Mouse (Mus musculus): ENCODE results near the gene Pprc1.

Pprc1 gene

GRCm38 (mm10) chr19:46044271-46044992, at the start of gene Pprc1:
Gene Pprc1 (plus strand): TSS chr19:46044886.
- in situ Hi-C loops (cut with MboI; ENCODE audit: low pct_unique_long_range_greater_than_20kb in 1 of 2, low sequenced_read_pairs in 2 of 2, unreplicated experiment in 1 of 2), result no loop called here

GRCm38 (mm10) chr19:45997365-45997764, 47.3 kb upstream of the Pprc1 start:
- in situ Hi-C loops (cut with MboI; ENCODE audit: low pct_unique_long_range_greater_than_20kb in 1 of 2, low sequenced_read_pairs in 2 of 2, unreplicated experiment in 1 of 2), result no loop called here

DNA sequence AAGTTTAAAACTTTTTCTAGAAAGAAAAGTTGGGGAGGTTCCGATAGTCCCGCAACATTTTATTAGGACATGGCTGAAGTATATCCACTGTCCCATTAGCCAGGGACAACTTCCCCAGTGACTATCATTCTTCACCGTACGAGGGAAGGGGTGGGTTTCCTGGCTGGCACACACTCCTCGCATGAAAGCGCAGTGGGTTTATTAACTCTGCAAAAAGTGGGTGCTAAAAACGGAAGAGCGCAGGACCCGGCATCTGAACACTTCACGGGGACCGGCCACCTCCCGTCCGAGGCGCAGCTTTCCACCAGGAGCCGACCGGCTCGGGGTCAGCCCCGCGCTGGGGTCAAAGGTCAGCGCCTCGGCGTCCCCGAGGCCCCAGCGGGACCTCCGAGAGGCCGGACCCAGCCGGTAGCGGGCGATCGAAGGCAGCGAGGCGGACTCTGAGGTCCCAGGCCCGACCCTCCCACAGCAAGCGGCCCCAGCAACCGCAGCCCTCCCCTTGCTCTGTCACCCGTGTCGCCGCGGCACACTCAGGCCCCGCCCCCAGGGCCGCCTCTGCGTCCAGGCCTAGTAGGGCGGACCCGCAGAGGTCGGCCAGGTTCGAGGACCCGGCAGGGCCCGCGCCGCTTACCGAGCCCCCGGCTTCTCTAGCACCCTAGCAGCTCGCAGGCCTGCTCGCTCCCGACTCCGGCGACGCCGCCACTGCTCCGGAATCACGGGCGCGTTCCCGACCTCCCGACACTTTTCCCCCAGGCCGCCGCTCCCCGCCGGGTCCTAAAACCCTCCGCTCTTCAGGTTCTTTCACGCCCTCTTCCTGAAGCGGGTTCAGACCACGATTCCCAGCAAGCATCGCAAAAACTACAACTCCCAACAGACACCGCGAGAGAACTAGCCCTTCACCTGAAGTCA, 46.6 kb upstream of the Pprc1 start, which contains the start of gene Armh3:
Gene Armh3, minus strand, starts transcription at position 704 of the 909 bp plus-strand sequence.
- in situ Hi-C loops (cut with MboI; ENCODE audit: low pct_unique_long_range_greater_than_20kb in 1 of 2, low sequenced_read_pairs in 2 of 2, unreplicated experiment in 1 of 2), result no loop called here

DNA sequence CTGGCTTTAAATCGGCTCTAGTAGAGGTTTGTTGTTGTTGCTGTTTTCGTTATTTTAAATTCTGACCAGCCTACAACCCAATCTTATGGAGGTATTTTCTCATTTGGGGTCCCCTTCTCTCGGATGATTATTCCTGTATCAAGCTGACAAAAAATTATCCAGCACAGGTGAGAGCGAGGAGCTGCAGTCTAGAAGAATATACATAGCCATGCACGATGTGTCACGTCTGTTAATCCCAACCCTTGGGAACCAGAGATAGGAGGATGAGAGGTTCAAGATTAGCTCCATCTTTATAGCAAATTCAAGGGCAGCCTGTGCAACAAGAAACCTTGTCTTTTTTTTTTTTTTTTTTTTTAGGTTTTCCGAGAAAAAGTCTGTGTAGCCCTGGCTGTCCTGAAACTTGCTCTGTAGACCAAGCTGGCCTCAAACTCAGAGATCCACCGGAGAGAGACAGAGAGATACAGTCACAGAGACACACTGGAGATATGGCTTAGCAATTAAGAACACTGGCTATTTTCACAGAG, 45.9 kb upstream of the Pprc1 start:
- in situ Hi-C loops (cut with MboI; ENCODE audit: low pct_unique_long_range_greater_than_20kb in 1 of 2, low sequenced_read_pairs in 2 of 2, unreplicated experiment in 1 of 2), result no loop called here

DNA sequence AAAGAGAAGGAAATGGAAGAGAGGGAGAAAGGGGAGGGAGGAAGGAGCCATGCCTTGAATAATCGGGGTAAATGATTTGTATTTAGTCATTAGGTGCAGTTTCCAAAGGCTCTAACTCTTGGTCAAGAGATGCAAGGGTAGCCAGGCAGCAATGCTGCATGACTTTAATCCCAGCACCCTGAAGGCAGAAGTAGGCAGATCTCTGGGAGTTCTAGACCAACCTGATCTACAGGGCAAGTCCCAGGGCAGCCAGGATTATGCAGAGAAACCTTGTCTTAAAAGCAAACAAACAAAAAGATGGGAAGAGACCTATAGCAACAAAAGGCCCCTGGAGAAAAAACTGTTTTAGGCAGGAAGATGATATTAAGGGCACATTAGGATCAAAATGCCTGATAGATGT, 45.3 kb upstream of the Pprc1 start:
- in situ Hi-C loops (cut with MboI; ENCODE audit: low pct_unique_long_range_greater_than_20kb in 1 of 2, low sequenced_read_pairs in 2 of 2, unreplicated experiment in 1 of 2), result no loop called here

DNA sequence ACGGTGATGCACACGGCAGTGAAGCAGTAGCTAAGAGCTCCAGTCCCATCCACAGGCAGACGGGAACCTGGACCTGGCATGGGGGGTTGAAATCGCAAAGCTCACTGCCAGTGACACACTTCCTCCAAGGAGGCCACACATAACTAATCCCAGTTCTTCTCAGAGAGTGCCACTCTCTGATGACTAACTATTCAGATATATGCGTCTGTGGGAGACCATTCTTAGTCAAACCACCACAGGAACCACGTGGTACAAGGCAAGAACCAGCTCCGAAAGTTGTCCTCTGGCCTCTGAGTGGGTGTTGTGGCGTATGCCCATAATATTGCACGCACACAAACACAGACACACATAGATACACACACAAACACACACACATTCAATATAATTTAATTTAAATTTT, 42.4 kb upstream of the Pprc1 start:
- in situ Hi-C loops (cut with MboI; ENCODE audit: low pct_unique_long_range_greater_than_20kb in 1 of 2, low sequenced_read_pairs in 2 of 2, unreplicated experiment in 1 of 2), result loop anchor here in 1 of 2 experiments (10.0 kb wide), 1 partner anchor 187 kb away; the partner anchor contains the start of gene Kcnip2

GRCm38 (mm10) chr19:46003371-46004226, 41.1 kb upstream of the Pprc1 start, which contains the start of gene Hps6:
Gene Hps6 (plus strand): TSS chr19:46003508.
- in situ Hi-C loops (cut with MboI; ENCODE audit: low pct_unique_long_range_greater_than_20kb in 1 of 2, low sequenced_read_pairs in 2 of 2, unreplicated experiment in 1 of 2), result loop anchor here in 1 of 2 experiments (10.0 kb wide), 1 partner anchor 189 kb away; the partner anchor contains the start of gene Kcnip2

GRCm38 (mm10) chr19:46004814-46005466, 39.7 kb upstream of the Pprc1 start:
- in situ Hi-C loops (cut with MboI; ENCODE audit: low pct_unique_long_range_greater_than_20kb in 1 of 2, low sequenced_read_pairs in 2 of 2, unreplicated experiment in 1 of 2), result loop anchor here in 1 of 2 experiments (10.0 kb wide), 1 partner anchor 190 kb away; the partner anchor contains the start of gene Kcnip2

DNA sequence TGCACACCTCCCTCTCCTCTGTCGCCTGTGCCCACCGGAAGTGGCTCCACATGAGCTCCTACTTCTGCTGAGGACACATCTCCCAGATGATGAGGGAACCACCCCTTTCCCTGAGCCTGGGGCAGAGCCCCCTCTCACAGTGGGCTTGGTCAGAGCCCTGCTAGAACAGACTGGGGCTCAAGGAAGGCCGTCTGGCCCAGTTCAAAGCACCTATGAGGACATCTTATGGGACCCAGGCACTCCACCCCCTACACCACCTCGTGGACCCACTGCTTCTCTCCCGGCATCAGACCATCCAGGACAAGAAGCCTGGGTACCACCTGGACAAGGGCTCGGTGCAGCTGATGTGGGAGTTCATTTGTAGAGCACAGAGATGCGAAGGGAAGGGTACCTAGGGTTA, 39.0 kb upstream of the Pprc1 start:
- in situ Hi-C loops (cut with MboI; ENCODE audit: low pct_unique_long_range_greater_than_20kb in 1 of 2, low sequenced_read_pairs in 2 of 2, unreplicated experiment in 1 of 2), result loop anchor here in 1 of 2 experiments (10.0 kb wide), 1 partner anchor 191 kb away; the partner anchor contains the start of gene Kcnip2

DNA sequence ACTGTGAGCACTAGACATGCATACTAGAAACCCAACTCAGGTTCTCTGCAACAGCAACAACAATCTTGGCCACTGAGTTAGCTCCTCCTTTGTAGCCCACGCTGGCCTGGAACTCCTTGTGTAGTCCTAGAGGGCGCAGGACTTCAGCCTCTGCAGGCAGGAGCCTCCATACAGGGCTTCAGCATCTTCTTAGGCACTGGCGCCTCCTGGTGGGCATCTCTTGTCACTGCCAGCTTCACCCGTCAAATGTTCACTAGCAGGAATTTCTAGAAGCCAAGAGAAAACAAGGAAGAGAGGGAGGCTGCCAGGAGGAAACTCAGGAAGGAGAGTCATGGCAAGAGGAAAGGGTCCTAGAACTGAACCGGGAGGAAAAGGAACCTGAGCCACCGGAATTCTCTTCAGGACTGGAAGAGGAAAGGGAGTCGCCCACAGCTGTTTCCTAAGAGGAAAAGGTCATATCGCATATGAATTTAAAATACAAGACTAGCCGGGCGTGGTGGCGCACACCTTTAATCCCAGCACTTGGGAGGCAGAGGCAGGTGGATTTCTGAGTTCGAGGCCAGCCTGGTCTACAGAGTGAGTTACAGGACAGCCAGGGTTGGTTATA, 30.0 kb upstream of the Pprc1 start:
- in situ Hi-C loops (cut with MboI; ENCODE audit: low pct_unique_long_range_greater_than_20kb in 1 of 2, low sequenced_read_pairs in 2 of 2, unreplicated experiment in 1 of 2), result loop anchor here in 1 of 2 experiments (10.0 kb wide), 1 partner anchor 200 kb away; the partner anchor contains the start of gene Kcnip2

DNA sequence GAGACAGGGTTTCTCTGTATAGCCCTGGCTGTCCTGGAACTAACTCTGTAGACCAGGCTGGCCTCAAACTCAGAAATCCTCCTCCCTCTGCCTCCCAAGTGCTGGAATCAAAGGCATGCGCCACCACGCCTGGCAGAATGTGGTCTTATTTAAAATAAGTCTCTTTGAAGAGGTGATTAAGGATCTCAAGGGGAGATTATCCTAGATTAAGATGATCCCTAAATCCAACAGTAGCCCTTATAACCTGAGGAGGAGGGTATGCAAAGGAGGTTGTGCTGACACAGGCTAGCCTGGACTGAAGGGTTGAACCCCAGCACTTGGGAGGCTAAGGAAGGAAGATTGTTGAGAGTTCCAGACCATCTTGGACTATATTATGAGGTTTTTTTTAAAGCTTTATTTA, 28.7 kb upstream of the Pprc1 start:
- in situ Hi-C loops (cut with MboI; ENCODE audit: low pct_unique_long_range_greater_than_20kb in 1 of 2, low sequenced_read_pairs in 2 of 2, unreplicated experiment in 1 of 2), result loop anchor here in 1 of 2 experiments (10.0 kb wide), 1 partner anchor 201 kb away; the partner anchor contains the start of gene Kcnip2

- in situ Hi-C loops (cut with MboI; ENCODE audit: low pct_unique_long_range_greater_than_20kb in 1 of 2, low sequenced_read_pairs in 2 of 2, unreplicated experiment in 1 of 2), result no loop called here
These were observed 19.7 kb upstream of the Pprc1 start for GRCm38 (mm10) chr19:46024959-46025358.

DNA sequence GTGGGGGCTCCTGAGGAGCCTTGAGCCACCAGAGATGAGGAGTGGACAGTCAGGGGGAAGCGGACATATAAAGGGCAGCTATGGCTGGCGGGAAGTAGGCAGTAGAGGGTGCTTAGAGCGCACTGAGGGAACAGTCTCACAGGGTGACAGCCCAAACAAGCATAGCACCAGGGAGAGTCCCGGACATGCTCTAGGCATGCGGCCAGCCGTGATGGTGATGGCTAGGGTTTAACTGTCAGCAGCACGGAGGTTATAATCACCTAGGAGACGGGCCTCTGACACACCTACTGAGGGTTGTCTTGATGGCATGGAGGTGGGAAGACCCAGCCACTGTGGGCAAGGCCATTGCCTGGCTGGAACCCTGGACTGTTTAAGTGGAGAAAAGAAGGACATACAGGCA, 18.1 kb upstream of the Pprc1 start:
- in situ Hi-C loops (cut with MboI; ENCODE audit: low pct_unique_long_range_greater_than_20kb in 1 of 2, low sequenced_read_pairs in 2 of 2, unreplicated experiment in 1 of 2), result no loop called here

- in situ Hi-C loops (cut with MboI; ENCODE audit: low pct_unique_long_range_greater_than_20kb in 1 of 2, low sequenced_read_pairs in 2 of 2, unreplicated experiment in 1 of 2), result no loop called here
These were observed 15.9 kb upstream of the Pprc1 start for GRCm38 (mm10) chr19:46028747-46029320.

- in situ Hi-C loops (cut with MboI; ENCODE audit: low pct_unique_long_range_greater_than_20kb in 1 of 2, low sequenced_read_pairs in 2 of 2, unreplicated experiment in 1 of 2), result no loop called here
These were observed 15.0 kb upstream of the Pprc1 start for GRCm38 (mm10) chr19:46029652-46030051.

GRCm38 (mm10) chr19:46030196-46030983, 14.3 kb upstream of the Pprc1 start:
- in situ Hi-C loops (cut with MboI; ENCODE audit: low pct_unique_long_range_greater_than_20kb in 1 of 2, low sequenced_read_pairs in 2 of 2, unreplicated experiment in 1 of 2), result no loop called here

Data from mouse embryonic stem cell (cell line).